Mouse (Mus musculus): ENCODE measurements around the gene Cpa4. TPM values are rescaled to one million over a fixed set of nuclear protein-coding genes. Genes with fewer than 3 reads are reported as not detected.

Cpa4 gene
- total RNA-seq, 2 experiments from 2014 or later, result not detected

DNA sequence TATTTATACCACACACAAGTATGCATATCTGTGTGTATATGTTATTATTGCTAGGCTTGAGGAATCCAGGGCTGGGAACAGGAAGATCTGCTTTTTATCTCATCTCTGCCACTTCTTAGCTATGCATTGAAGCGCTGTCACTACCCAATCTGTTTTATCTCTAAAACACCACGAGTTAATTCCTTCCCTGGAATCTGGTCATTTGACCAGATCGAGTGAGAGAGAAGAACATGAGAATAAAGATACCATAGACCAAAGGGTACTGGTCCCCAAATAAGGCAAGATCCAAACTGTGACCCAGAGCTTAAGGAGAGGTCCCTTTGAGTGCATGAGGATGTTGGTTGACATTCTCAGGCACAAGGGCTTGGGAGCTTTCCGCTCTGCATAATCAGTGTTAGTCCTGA lies 53.8 kb downstream of the Cpa4 start:
- ATAC-seq (replicated peaks; ENCODE audit: poor library complexity), result no peak

GRCm38 (mm10) chr6:30624763-30625162 lies 56.6 kb downstream of the Cpa4 start:
- ATAC-seq (replicated peaks; ENCODE audit: poor library complexity), result no peak

DNA sequence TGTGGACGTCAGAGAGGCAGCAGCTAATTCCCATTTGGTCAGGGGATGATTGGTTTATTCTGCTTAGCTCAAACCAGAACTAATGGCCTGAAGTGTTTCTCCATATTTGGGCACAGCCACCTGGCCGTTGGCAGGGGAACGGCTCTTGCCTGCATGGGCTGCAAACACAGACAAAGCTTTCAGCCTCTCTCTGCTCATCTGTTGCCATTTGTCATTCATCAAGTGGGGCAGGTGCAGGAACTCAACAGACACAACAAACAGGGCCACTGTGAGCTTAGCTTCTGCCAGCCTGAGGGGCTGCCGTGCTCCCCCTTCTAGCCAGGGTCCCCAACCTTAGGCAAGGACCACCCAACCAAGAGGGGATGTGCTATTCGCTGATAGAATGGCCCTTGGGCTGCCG lies 60.0 kb downstream of the Cpa4 start:
- no peak for ATAC-seq (replicated peaks; ENCODE audit: poor library complexity)

DNA sequence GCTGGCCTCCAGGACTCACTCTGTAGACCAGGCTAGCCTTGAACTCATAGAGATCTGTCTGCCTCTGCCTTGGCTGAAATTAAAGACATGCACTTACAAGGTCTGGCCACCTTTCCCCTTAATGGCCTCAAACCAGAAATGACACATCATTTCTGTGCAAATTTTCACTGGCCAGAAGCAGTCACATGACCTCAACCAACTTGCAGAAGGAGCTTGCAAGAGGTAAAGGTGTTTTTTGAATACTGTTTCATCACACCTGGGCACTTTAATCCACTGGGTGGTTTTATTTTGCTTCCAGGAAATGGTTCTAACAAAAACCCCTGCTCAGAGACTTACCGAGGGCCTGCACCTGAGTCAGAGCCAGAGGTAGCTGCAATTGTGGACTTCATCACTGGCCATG lies 61.8 kb downstream of the Cpa4 start:
- ATAC-seq (replicated peaks; ENCODE audit: poor library complexity), result no peak

DNA sequence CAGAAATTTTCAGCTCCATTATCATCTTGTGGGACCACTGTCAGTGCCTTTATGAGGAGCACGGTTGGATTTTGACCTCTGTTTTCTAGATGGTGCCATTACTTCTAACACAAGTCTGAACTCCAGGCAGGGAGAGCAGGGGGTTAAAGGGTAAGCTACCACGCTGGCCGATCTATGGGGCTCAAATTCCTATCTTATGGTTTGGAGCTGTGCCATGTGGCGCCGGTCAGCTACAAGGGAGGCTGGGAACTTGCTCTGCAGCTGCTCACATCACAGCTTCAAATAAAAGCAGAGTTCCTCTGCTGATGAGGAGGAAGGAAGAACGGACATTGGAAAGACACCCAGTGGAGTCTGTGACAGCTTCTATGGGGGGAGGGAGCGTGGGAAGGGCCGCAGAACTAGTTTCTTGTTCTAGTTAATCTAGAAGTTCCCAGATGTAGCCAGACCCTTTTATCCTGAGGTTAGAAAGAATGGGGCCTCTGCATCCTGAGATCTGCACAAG lies 67.2 kb downstream of the Cpa4 start:
- no peak for ATAC-seq (replicated peaks; ENCODE audit: poor library complexity)

DNA sequence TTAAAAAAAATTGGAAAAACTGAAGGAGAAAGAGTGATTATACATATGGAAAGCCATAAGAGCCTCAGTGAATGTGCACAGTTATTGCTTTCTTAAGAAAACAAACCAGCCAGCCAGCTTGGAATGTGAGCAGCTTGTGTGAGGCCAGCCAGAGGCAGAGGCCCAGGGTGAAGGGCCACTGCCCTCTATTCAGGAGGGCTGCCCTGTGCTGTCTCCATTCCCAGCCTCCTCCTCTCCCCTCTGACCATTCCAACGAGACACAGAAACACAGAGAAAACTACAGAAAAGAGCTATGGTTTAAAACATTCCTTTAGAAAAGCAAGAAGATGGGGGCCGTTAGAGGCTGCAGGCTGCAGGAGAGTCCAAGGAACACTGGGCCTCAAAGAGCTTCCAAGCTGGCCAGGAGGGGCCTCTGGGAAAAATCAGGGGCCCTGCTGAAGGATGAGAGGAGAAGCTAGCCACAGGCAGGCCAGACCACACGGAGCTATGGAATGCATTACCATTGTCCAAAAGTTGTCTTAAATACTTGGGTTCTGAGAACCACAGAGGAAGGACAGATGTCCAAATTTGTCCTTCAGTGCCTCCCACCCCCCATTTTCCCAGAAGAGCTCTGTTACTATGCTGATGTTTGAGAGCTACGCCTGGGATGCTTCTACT lies 68.1 kb downstream of the Cpa4 start:
- ATAC-seq (replicated peaks; ENCODE audit: poor library complexity), result no peak

DNA sequence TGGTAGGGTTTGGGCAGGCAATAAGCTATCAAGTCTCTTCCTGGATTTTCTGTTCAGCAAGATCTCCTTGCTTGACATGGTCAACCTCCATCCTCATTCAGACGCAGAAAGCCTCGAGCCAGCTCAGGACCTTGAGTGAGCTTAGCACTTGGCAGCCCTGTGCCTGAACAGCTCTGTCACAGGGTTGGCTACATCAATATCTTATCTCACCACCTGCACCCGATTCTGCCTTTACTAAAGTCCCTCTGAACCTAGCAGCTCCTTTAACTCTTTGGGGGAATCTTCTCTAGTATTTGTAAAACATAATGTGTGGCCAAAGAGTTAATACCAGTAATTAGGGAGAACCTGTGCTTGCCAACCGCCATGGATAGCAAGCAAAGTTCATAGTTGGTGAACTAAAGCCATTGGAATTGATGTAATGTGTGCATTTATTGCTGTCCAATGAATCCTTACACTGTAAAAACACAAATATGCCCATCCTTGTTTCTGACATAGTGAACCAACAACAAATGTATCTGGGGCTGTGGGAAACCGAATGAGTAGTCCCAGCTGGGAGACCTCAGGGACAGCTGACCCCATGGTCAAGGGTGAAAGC lies 70.6 kb downstream of the Cpa4 start, which contains the start of gene Cpa1:
Cpa1 (plus strand) TSS at position 545 of the 595 bp plus-strand sequence.
- peak; percentile 95 for ATAC-seq (replicated peaks; ENCODE audit: poor library complexity)

Other genes with a start within 250 kb of the Cpa4 start
- 31.0 and 35.6 TPM in 2 replicates for gene Zc3hc1, start 177.3 kb upstream of the Cpa4 start, total RNA-seq (2015)
- gene Zc3hc1, start 177.3 kb upstream of the Cpa4 start, total RNA-seq (2017), result 41.4 and 49.9 TPM in 2 replicates
- gene Klhdc10, start 166.5 kb upstream of the Cpa4 start, total RNA-seq (2015), result 27.2 and 28.4 TPM in 2 replicates
- gene Klhdc10, start 166.5 kb upstream of the Cpa4 start, total RNA-seq (2017), result 50.8 and 69.9 TPM in 2 replicates
- 46.5 and 62.6 TPM in 2 replicates for gene Tmem209, start 58.6 kb upstream of the Cpa4 start, total RNA-seq (2015)
- gene Tmem209, start 58.6 kb upstream of the Cpa4 start, total RNA-seq (2017), result 29.4 and 31.7 TPM in 2 replicates
- not detected in 2 replicates for gene Ssmem1, start 58.5 kb upstream of the Cpa4 start, total RNA-seq (2015)
- not detected in 2 replicates for gene Ssmem1, start 58.5 kb upstream of the Cpa4 start, total RNA-seq (2017)
- 1.3 TPM in 1 of 2 replicates, not detected in the other for gene Cpa2, start 26.8 kb upstream of the Cpa4 start, total RNA-seq (2015)
- not detected in 2 replicates for gene Cpa2, start 26.8 kb upstream of the Cpa4 start, total RNA-seq (2017)
- gene Cpa5, start 42.6 kb downstream of the Cpa4 start, total RNA-seq (2015), result not detected in 2 replicates
- gene Cpa5, start 42.6 kb downstream of the Cpa4 start, total RNA-seq (2017), result not detected in 2 replicates
- not detected in 2 replicates for gene Cpa1, start 70.8 kb downstream of the Cpa4 start, total RNA-seq (2015)
- gene Cpa1, start 70.8 kb downstream of the Cpa4 start, total RNA-seq (2017), result not detected in 2 replicates
- 7.5 and 10.2 TPM in 2 replicates for gene Cep41, start 125.4 kb downstream of the Cpa4 start, total RNA-seq (2015)
- 5.2 and 8.4 TPM in 2 replicates for gene Cep41, start 125.4 kb downstream of the Cpa4 start, total RNA-seq (2017)
- gene Mest, start 155.2 kb downstream of the Cpa4 start, total RNA-seq (2015), result not detected in 2 replicates
- gene Mest, start 155.2 kb downstream of the Cpa4 start, total RNA-seq (2017), result 0.12 TPM in 1 of 2 replicates, not detected in the other

All from megakaryocyte progenitor cell, adult 5-6 weeks (primary cell).